Mouse (Mus musculus): Measurements from ENCODE around the gene Trp53.

- TF ChIP-seq FLI1 (IDR thresholded peaks at IDR 0.05; ENCODE audit: low read length), result no peak
- no peak for TF ChIP-seq GATA1 (IDR thresholded peaks at IDR 0.05; ENCODE audit: borderline replicate concordance, low read length)
Observed at GRCm38 (mm10) chr11:69543598-69543997, 36.6 kb upstream of the Trp53 start.

Data from megakaryocyte, embryonic 14.5 days (primary cell).